Mouse (Mus musculus): ENCODE measurements around the gene Prss27.
A peak's percentile ranks its signal among the peaks of the same experiment; 100 is the strongest.

Prss27 gene

GRCm38 (mm10) chr17:24037844-24038243 lies at the start of gene Prss27:
TSS of gene Prss27 (plus strand) at chr17:24038144.
- DNase-seq (ENCODE audit: inconsistent age in 2 of 2, low spot score in 1 of 2): no peak

- DNase-seq (ENCODE audit: inconsistent age in 2 of 2, low spot score in 1 of 2): no peak
Observed at GRCm38 (mm10) chr17:23989802-23990201, 48.1 kb upstream of the Prss27 start.

- no peak for DNase-seq (ENCODE audit: inconsistent age in 2 of 2, low spot score in 1 of 2)
Observed at GRCm38 (mm10) chr17:23992789-23993553, 45.0 kb upstream of the Prss27 start.

GRCm38 (mm10) chr17:23993559-23994428 lies 44.1 kb upstream of the Prss27 start:
- DNase-seq (ENCODE audit: inconsistent age in 2 of 2, low spot score in 1 of 2): peak; percentile 92 to 98

- no peak for DNase-seq (ENCODE audit: inconsistent age in 2 of 2, low spot score in 1 of 2)
Observed at GRCm38 (mm10) chr17:23994667-23995066, 43.3 kb upstream of the Prss27 start.

GRCm38 (mm10) chr17:23995421-23995820 lies 42.5 kb upstream of the Prss27 start:
- DNase-seq (ENCODE audit: inconsistent age in 2 of 2, low spot score in 1 of 2): no peak

GRCm38 (mm10) chr17:23997901-23998300 lies 40.0 kb upstream of the Prss27 start, which contains the start of gene Prss22:
TSS of gene Prss22 (minus strand) at chr17:23998100.
- DNase-seq (ENCODE audit: inconsistent age in 2 of 2, low spot score in 1 of 2): no peak

GRCm38 (mm10) chr17:23998383-23998782 lies 39.6 kb upstream of the Prss27 start:
- no peak for DNase-seq (ENCODE audit: inconsistent age in 2 of 2, low spot score in 1 of 2)

GRCm38 (mm10) chr17:24000404-24000803 lies 37.5 kb upstream of the Prss27 start:
- peak; percentile 69 to 81 for DNase-seq (ENCODE audit: inconsistent age in 2 of 2, low spot score in 1 of 2)

GRCm38 (mm10) chr17:24004071-24004665 lies 33.8 kb upstream of the Prss27 start:
- peak; percentile 83 to 87 for DNase-seq (ENCODE audit: inconsistent age in 2 of 2, low spot score in 1 of 2)

GRCm38 (mm10) chr17:24005049-24005448 lies 32.9 kb upstream of the Prss27 start:
- DNase-seq (ENCODE audit: inconsistent age in 2 of 2, low spot score in 1 of 2): no peak

GRCm38 (mm10) chr17:24006930-24007329 lies 31.0 kb upstream of the Prss27 start:
- DNase-seq (ENCODE audit: inconsistent age in 2 of 2, low spot score in 1 of 2): no peak

- DNase-seq (ENCODE audit: inconsistent age in 2 of 2, low spot score in 1 of 2): peak; percentile 88 to 93
Observed at GRCm38 (mm10) chr17:24007391-24007790, 30.6 kb upstream of the Prss27 start.

- DNase-seq (ENCODE audit: inconsistent age in 2 of 2, low spot score in 1 of 2): no peak
Observed at GRCm38 (mm10) chr17:24008105-24008504, 29.8 kb upstream of the Prss27 start.

GRCm38 (mm10) chr17:24009617-24010016 lies 28.3 kb upstream of the Prss27 start:
- DNase-seq (ENCODE audit: inconsistent age in 2 of 2, low spot score in 1 of 2): no peak

- no peak for DNase-seq (ENCODE audit: inconsistent age in 2 of 2, low spot score in 1 of 2)
Observed at GRCm38 (mm10) chr17:24012921-24013320, 25.0 kb upstream of the Prss27 start.

- no peak for DNase-seq (ENCODE audit: inconsistent age in 2 of 2, low spot score in 1 of 2)
Observed at GRCm38 (mm10) chr17:24014433-24014965, 23.4 kb upstream of the Prss27 start.

- DNase-seq (ENCODE audit: inconsistent age in 2 of 2, low spot score in 1 of 2): peak in 1 of 2 experiments; percentile 79
Observed at GRCm38 (mm10) chr17:24015727-24016126, 22.2 kb upstream of the Prss27 start.

- DNase-seq (ENCODE audit: inconsistent age in 2 of 2, low spot score in 1 of 2): no peak
Observed at GRCm38 (mm10) chr17:24020696-24021095, 17.2 kb upstream of the Prss27 start.

GRCm38 (mm10) chr17:24021375-24022199 lies 16.4 kb upstream of the Prss27 start:
- peak in 1 of 2 experiments; percentile 52 for DNase-seq (ENCODE audit: inconsistent age in 2 of 2, low spot score in 1 of 2)
